Mouse (Mus musculus): Measurements from ENCODE around the gene Arhgap25.

DNA sequence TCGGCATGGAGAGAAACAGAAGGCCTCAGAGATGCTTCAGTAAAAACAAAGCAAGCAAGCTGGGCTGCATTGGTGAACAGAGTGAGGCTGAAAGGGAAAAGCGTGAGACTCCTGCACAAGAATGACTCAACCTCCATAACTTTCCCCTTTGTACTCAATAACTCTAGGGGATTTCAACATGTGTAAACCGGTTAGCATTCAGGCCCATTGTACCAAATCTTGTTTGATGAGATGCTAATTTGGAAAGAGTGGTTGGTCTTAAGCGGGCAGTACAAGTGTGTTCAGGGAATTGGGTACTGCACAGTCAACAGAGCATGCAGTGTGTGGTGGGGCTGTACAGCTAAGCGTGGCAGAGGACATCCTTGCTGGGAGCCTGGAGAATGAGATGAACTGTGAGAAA is 57.8 kb downstream of the Arhgap25 start:
- TF ChIP-seq CTCF (IDR thresholded peaks at IDR 0.05; ENCODE audit: borderline replicate concordance, extremely low read depth, insufficient read depth, insufficient read length) (no peak), POLR2A (IDR thresholded peaks at IDR 0.05; ENCODE audit: borderline replicate concordance, extremely low read depth, insufficient read depth, insufficient read length, poor library complexity, severe bottlenecking) (no peak)

Measured in brain, embryonic 14.5 days (tissue).